Mouse (Mus musculus) lung, postnatal 25 days (tissue): Measurements from ENCODE around the gene Vmn1r26.
"Not testable (repeated sequence)": the region's sequence is repeated elsewhere in the genome, so short reads cannot be mapped to it uniquely, and the experiment has no call there.

Experiments used
- DNase-seq: peaks from one replicate; pipeline ENCODE4 v3.0.0; 2022; ENCODE audit warnings: low spot score

Gene Vmn1r26

DNA sequence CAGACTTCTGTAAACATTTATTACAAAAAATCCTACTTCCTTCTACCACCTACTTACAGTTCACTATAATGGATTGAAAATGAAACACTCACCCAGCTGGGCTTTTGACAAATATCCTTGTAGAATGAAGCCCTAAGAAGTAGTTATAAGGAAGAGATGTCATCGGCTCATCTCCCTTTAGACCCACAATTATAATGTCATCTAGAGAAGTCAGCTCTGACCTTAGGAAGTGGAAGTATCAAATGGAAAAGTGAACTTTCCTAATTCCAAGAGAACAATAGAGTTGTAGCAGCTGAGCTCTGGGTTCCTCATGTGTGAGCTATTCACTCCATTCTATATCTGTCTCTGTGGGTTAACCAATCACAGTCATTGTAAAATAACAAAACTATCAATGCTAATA is at the start of gene Vmn1r26:
Gene Vmn1r26, minus strand, starts transcription at position 101 of the 400 bp plus-strand sequence.
- no peak for DNase-seq

DNA sequence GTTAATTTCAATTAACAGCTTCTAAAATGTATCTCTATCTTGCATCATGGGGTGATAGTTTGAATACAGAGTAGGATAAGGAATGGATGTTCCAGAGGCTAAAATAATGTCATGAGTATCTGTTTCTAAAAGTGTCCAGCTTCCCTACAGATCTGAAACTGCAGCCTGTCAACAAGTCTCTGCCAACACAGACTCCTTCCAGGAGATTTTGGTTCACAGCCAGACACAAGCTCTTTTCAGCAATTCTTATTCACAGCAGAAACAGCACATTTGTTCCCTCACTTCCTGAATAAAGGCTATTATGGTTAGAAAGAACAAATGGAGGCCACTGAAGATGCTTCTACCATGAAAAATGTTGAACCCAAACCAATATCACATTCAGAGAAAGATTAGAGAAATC is 29.1 kb upstream of the Vmn1r26 start:
- DNase-seq: no peak

DNA sequence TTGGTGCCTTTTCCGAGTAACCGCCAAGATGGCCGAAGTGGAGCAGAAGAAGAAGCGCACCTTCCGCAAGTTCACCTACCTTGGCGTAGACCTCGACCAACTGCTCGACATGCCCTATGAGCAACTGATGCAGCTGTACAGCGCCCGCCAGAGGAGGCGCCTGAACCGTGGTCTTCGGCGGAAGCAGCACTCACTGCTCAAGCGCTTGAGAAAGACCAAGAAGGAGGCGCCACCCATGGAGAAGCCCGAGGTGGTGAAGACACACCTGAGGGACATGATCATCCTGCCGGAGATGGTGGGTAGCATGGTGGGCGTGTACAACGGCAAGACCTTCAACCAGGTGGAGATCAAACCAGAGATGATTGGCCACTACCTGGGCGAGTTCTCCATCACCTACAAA is 2.5 kb upstream of the Vmn1r26 start:
- DNase-seq: not testable (repeated sequence)

DNA sequence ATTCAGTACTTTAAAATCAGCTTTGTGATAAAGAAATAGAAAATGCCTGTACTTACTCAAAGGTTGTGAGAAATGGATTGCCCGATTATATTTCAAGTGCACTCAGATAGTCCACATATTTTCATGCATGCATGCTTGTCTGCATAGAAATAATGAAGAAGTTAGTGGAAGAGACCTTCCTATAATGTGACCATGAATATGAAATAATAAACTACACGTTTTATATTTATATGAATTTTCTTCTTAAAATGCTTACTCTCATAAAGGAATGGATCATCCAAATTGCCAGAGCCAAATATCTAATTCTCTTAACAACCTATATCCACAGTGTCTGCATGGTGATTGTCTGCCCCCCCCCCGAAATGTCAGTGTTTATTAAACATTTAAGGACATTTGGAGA is 34.2 kb downstream of the Vmn1r26 start, which contains the start of gene Vmn1r25:
Gene Vmn1r25, minus strand, starts transcription at position 101 of the 400 bp plus-strand sequence.
- no peak for DNase-seq

DNA sequence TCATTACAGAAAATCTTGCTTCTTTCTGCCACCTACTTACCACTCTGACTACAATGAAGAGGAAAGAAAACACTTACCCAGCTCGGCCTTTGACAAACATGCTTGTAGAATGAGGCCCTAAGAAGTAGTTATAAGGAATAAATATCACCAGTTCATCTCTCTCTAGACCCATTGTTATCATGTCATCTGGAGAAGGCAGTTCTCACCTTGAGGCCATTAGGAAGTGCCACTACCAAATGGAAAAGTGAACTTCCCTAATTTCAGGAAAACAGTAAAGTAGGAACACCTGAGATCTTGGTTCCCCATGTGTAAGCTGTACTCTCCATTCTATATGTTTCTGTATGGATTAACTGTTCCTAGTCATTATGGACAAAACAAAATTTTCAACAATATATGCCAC is 53.6 kb downstream of the Vmn1r26 start, which contains the start of gene Vmn1r24:
Gene Vmn1r24, minus strand, starts transcription at position 101 of the 400 bp plus-strand sequence.
- not testable (repeated sequence) for DNase-seq
